In the genomic region with DNA sequence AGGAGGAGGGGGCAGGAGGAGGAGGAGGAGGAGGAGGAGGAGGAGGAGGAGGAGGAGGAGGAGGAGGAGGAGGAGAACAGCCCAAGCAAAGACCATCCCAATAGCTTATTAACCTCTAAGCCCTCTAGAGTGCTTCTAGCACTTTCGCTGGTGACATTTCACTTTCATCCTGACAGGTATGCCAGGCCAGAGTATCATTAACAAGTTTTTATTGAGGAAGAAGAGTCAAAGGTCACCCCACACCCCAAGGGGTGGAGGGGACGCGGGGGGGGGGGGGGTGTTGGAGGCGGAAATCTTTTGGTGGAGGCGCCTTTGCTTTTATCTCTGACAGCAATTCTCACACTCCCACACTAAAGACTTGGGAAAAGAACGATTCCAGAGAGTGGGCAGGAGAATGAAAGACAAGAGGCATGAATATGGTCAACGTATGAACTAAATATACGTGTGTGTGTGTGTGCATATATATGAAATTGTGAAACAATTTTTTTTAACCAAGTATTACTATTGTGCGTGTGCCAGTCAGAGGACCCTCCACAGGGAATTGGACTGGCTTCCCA, we compare ENCODE assay signal across 8 mouse cellular contexts. TPM values are rescaled to one million over a fixed set of nuclear protein-coding genes. Genes with fewer than 3 reads are reported as not detected.
A peak's percentile ranks its signal among the peaks of the same experiment; 100 is the strongest.
DNase-seq lines count a peak whose midpoint lies in the region; ATAC-seq and TF ChIP-seq lines count a peak whose summit lies in the region.

No protein-coding gene starts in this region.

- WGBS in heart, embryonic 10.5 days, result 41% methylated on average over 9 of the region's 9 CpGs
- WGBS in liver, embryonic 14.5 days (ENCODE audit: insufficient replicate concordance), result 40% methylated on average over 9 of the region's 9 CpGs

- no peak for TF ChIP-seq CTCF in testis, adult 2 months (IDR thresholded peaks at IDR 0.05; ENCODE audit: control insufficient read depth, insufficient read depth, insufficient replicate concordance, low read depth, low read length)
- TF ChIP-seq CTCF in liver, embryonic 14.5 days (IDR thresholded peaks at IDR 0.05; ENCODE audit: low read depth), result no peak

- H3K9ac ChIP-seq in liver, embryonic 14.5 days (replicated peaks), result no peak overlapping the region

- peak overlapping the region; percentile 77 for H3K4me3 ChIP-seq in heart, embryonic 10.5 days
- H3K4me3 ChIP-seq in testis, adult 2 months (ENCODE audit: control insufficient read depth, low read depth, low read length), result peak overlapping the region; percentile 97
- no peak overlapping the region for H3K4me3 ChIP-seq in liver, embryonic 14.5 days (ENCODE audit: insufficient read depth in 1 of 2, low read depth in 2 of 2, low read length in 2 of 2)

- peaks cover 3% of the 10 kb centered on the region; the same call in 1 of the 2 replicates for H3K9me3 ChIP-seq in heart, embryonic 10.5 days
- no peaks in the 10 kb centered on the region for H3K9me3 ChIP-seq in liver, embryonic 14.5 days (ENCODE audit: control insufficient read depth, low read length)

- H3K27ac ChIP-seq in heart, embryonic 10.5 days, result no peak overlapping the region
- peak overlapping the region; percentile 89 for H3K27ac ChIP-seq in testis, adult 2 months (ENCODE audit: control insufficient read depth, insufficient read depth, low read depth, low read length)
- no peak overlapping the region for H3K27ac ChIP-seq in liver, embryonic 14.5 days

- intact Hi-C loops in heart, postnatal 10 days (cut with DNase I), result no loop called here

- peak overlapping the region; percentile 64; the same call in 1 of the 2 replicates for H3K4me2 ChIP-seq in liver, embryonic 14.5 days (ENCODE audit: low read depth)

- no peaks in the 10 kb centered on the region for H3K36me3 ChIP-seq in heart, embryonic 10.5 days
- no peaks in the 10 kb centered on the region for H3K36me3 ChIP-seq in testis, adult 2 months (ENCODE audit: control insufficient read depth, insufficient read depth, low read length)
- H3K36me3 ChIP-seq in liver, embryonic 14.5 days (replicated peaks; ENCODE audit: control insufficient read depth, insufficient read depth, low read depth), result no peaks in the 10 kb centered on the region

- no peak for TF ChIP-seq POLR2A in testis, adult 2 months (IDR thresholded peaks at IDR 0.05; ENCODE audit: control insufficient read depth, low read depth, low read length)

- H3K27me3 ChIP-seq in heart, embryonic 10.5 days (ENCODE audit: insufficient read depth, poor library complexity, severe bottlenecking), result peaks cover 10% of the 10 kb centered on the region; the same call in 1 of the 2 replicates
- H3K27me3 ChIP-seq in testis, adult 2 months (ENCODE audit: control insufficient read depth, insufficient read depth, low read length), result no peaks in the 10 kb centered on the region
- H3K27me3 ChIP-seq in liver, embryonic 14.5 days (ENCODE audit: control insufficient read depth, insufficient read depth, low read length), result peaks cover 14% of the 10 kb centered on the region

- peak; percentile 54 for DNase-seq in heart, embryonic 10.5 days (ENCODE audit: low spot score)
- no peak for DNase-seq in heart, postnatal 10 days
- no peak for DNase-seq in testis, postnatal 10 days (ENCODE audit: low spot score)
- no peak for DNase-seq in liver, embryonic 14.5 days (ENCODE audit: low read depth in 3 of 3, low spot score in 3 of 3)
- DNase-seq in urinary bladder, postnatal 36 days (ENCODE audit: low spot score in 2 of 2), result no peak
- no peak for DNase-seq in thymus, postnatal 0 days (ENCODE audit: low spot score)
- DNase-seq in right cerebral cortex, postnatal 25 days, result no peak

- no peak for TF ChIP-seq EP300 in liver, embryonic 14.5 days (IDR thresholded peaks at IDR 0.05; ENCODE audit: low read depth)

- peaks cover 15% of the 10 kb centered on the region for H3K4me1 ChIP-seq in heart, embryonic 10.5 days
- peaks cover 10% of the 10 kb centered on the region for H3K4me1 ChIP-seq in testis, adult 2 months (ENCODE audit: control insufficient read depth, insufficient read depth, low read length)
- no peaks in the 10 kb centered on the region for H3K4me1 ChIP-seq in liver, embryonic 14.5 days (replicated peaks; ENCODE audit: control insufficient read depth in 2 of 2, insufficient read depth in 2 of 2, low read length in 1 of 2)

- ATAC-seq in liver, embryonic 14.5 days (ENCODE audit: insufficient read depth), result no peak

RNA-seq across cellular contexts. Expression of a gene that starts 43.7 kb away (rescaled TPM):
- polyA plus RNA-seq in heart, embryonic 10.5 days (2016; fragmentation: Nextera tagmentation; extraction: Ambion mirVana), result 112 and 129 TPM in 2 replicates
- 100 to 1,000 TPM; 128 to 134 TPM for total RNA-seq in heart, postnatal 10 days (2021)
- 15.3 and 21.8 TPM in 2 replicates for polyA plus RNA-seq in testis, adult 2 months (2012; rRNA removed)
- polyA plus RNA-seq in liver, embryonic 14.5 days (2012; rRNA removed), result 42.4 and 42.9 TPM in 2 replicates
- polyA plus RNA-seq in liver, embryonic 14.5 days (2014; fragmentation: Nextera tagmentation; extraction: Ambion mirVana), result 97.3 and 107 TPM in 2 replicates
- 195 and 218 TPM in 2 replicates for polyA plus RNA-seq in thymus, postnatal 0 days (2015; fragmentation: Nextera tagmentation; extraction: Ambion mirVana)

Comparison
In these comparisons a context has a peak if more than half of its experiments do, and no peak if none do; other contexts are left out.
1. H3K4me3 ChIP-seq: peak in heart, embryonic 10.5 days (single experiment) and testis, adult 2 months (single experiment); none in liver, embryonic 14.5 days (0 of 2).